Mouse (Mus musculus) embryonic stem cell, embryonic (primary cell): ENCODE results near the gene Zfp664.

Source experiments
- CTCF ChIA-PET, 4 experiments: fragments of 300-600 bp in 2 of 4; fragments of 350-600 bp in 2 of 4; sonication (Branson Sonifier 250); formaldehyde crosslinking; loops; one replicate each; lab custom pipeline; 2022; ENCODE audit warnings: inconsistent platforms in 2 of 4; lab: Charles Lee
- POLR2A ChIA-PET, 4 experiments: fragments of 300-600 bp in 2 of 4; fragments of 350-600 bp in 2 of 4; sonication (Branson Sonifier 250); formaldehyde crosslinking; loops; one replicate each; lab custom pipeline; 2022; ENCODE audit warnings: antibody characterized with exemption in 4 of 4, inconsistent platforms in 1 of 4; lab: Charles Lee

Gene Zfp664

GRCm38 (mm10) chr5:124900738-124901490, 38.4 kb downstream of the Zfp664 start:
- CTCF ChIA-PET = interaction anchor here (0.6 to 8.0 kb wide), 31 partner anchors 8 to 379 kb away, joined by 3 to 122 read pairs (median 5); partner anchors contain the start of gene Rflna (in 1 of the 4)
- POLR2A ChIA-PET = interaction anchor here in 2 of 4 experiments (0.9 to 1.5 kb wide), 2 partner anchors 8 to 114 kb away, joined by 3 to 4 read pairs; no protein-coding TSS in a partner anchor

- POLR2A ChIA-PET = interaction anchor here in 1 of 4 experiments (0.7 to 1.5 kb wide), 3 partner anchors 32 to 388 kb away, joined by 3 to 4 read pairs (median 3); no protein-coding TSS in a partner anchor
- CTCF ChIA-PET = interaction anchor here in 3 of 4 experiments (0.7 to 8.0 kb wide), 8 partner anchors 9 to 376 kb away, joined by 3 to 122 read pairs (median 4); no protein-coding TSS in a partner anchor
These were observed 39.2 kb downstream of the Zfp664 start for GRCm38 (mm10) chr5:124901675-124902074.

GRCm38 (mm10) chr5:124902195-124902594, 39.7 kb downstream of the Zfp664 start:
- ChIA-PET POLR2A (interaction anchor here in 1 of 4 experiments (0.7 to 1.5 kb wide), 3 partner anchors 31 to 388 kb away, joined by 3 to 4 read pairs (median 3); no protein-coding TSS in a partner anchor), CTCF (interaction anchor here (0.5 to 8.0 kb wide), 9 partner anchors 29 to 471 kb away, joined by 3 to 122 read pairs (median 3); no protein-coding TSS in a partner anchor)

- ChIA-PET POLR2A (interaction anchor here in 1 of 4 experiments (0.7 to 0.8 kb wide), 2 partner anchors 41 to 1338 kb away, joined by 3 read pairs; no protein-coding TSS in a partner anchor), CTCF (interaction anchor here in 2 of 4 experiments (0.6 to 6.3 kb wide), 3 partner anchors 26 to 365 kb away, joined by 3 to 130 read pairs (median 7); no protein-coding TSS in a partner anchor)
These were observed 41.4 kb downstream of the Zfp664 start for GRCm38 (mm10) chr5:124903852-124904251.

- POLR2A ChIA-PET = interaction anchor here (0.6 to 1.2 kb wide), 5 partner anchors 105 to 367 kb away, joined by 3 to 5 read pairs (median 3); no protein-coding TSS in a partner anchor
- CTCF ChIA-PET = interaction anchor here (0.5 to 6.3 kb wide), 23 partner anchors 15 to 1407 kb away, joined by 3 to 130 read pairs (median 3); no protein-coding TSS in a partner anchor
These were observed 44.4 kb downstream of the Zfp664 start for GRCm38 (mm10) chr5:124906890-124907289.

GRCm38 (mm10) chr5:124908860-124909259, 46.4 kb downstream of the Zfp664 start:
- POLR2A ChIA-PET = interaction anchor here in 3 of 4 experiments (0.5 to 1.2 kb wide), 5 partner anchors 8 to 423 kb away, joined by 3 to 4 read pairs (median 3); no protein-coding TSS in a partner anchor
- CTCF ChIA-PET = interaction anchor here (0.5 to 6.3 kb wide), 63 partner anchors 8 to 460 kb away, joined by 3 to 130 read pairs (median 4); partner anchors contain the start of gene Rflna (in 1 of the 4)

- ChIA-PET POLR2A (interaction anchor here (0.6 to 2.7 kb wide), 8 partner anchors 11 to 533 kb away, joined by 3 to 16 read pairs (median 5); no protein-coding TSS in a partner anchor), CTCF (interaction anchor here in 3 of 4 experiments (0.6 to 2.3 kb wide), 14 partner anchors 11 to 627 kb away, joined by 3 to 10 read pairs (median 4); no protein-coding TSS in a partner anchor)
These were observed 49.8 kb downstream of the Zfp664 start for GRCm38 (mm10) chr5:124912276-124912675.

- CTCF ChIA-PET = interaction anchor here (0.6 to 2.3 kb wide), 14 partner anchors 10 to 626 kb away, joined by 3 to 10 read pairs (median 4); no protein-coding TSS in a partner anchor
- POLR2A ChIA-PET = interaction anchor here in 3 of 4 experiments (0.5 to 2.7 kb wide), 7 partner anchors 10 to 428 kb away, joined by 3 to 16 read pairs (median 5); partner anchors contain the start of gene Scarb1 (in 1 of the 3)
These were observed 50.7 kb downstream of the Zfp664 start for GRCm38 (mm10) chr5:124912946-124913933.

- CTCF ChIA-PET = interaction anchor here in 1 of 4 experiments (1.6 kb wide), 1 partner anchor 11 kb away, joined by 5 read pairs; no protein-coding TSS in a partner anchor
- POLR2A ChIA-PET = interaction anchor here in 1 of 4 experiments (0.9 kb wide), 1 partner anchor 19 kb away, joined by 3 read pairs; no protein-coding TSS in a partner anchor
These were observed 57.3 kb downstream of the Zfp664 start for GRCm38 (mm10) chr5:124919798-124920197.

- POLR2A ChIA-PET = interaction anchor here in 2 of 4 experiments (0.5 to 0.6 kb wide), 2 partner anchors 22 to 23 kb away, joined by 3 read pairs; no protein-coding TSS in a partner anchor
- CTCF ChIA-PET = no interaction called here
These were observed 58.9 kb downstream of the Zfp664 start for GRCm38 (mm10) chr5:124921410-124921809.

GRCm38 (mm10) chr5:124922356-124923352, 60.2 kb downstream of the Zfp664 start:
- ChIA-PET POLR2A (interaction anchor here in 3 of 4 experiments (0.9 to 3.0 kb wide), 5 partner anchors 9 to 357 kb away, joined by 3 to 16 read pairs (median 3); no protein-coding TSS in a partner anchor), CTCF (interaction anchor here (0.6 to 2.1 kb wide), 19 partner anchors 9 to 558 kb away, joined by 3 to 11 read pairs (median 4); no protein-coding TSS in a partner anchor)

- ChIA-PET POLR2A (interaction anchor here in 1 of 4 experiments (0.5 kb wide), 1 partner anchor 378 kb away, joined by 3 read pairs; no protein-coding TSS in a partner anchor), CTCF (interaction anchor here in 2 of 4 experiments (1.0 to 3.6 kb wide), 7 partner anchors 14 to 578 kb away, joined by 3 to 11 read pairs (median 5); no protein-coding TSS in a partner anchor)
These were observed 67.0 kb downstream of the Zfp664 start for GRCm38 (mm10) chr5:124929425-124930054.

- CTCF ChIA-PET = interaction anchor here in 3 of 4 experiments (0.7 to 3.6 kb wide), 11 partner anchors 14 to 1317 kb away, joined by 3 to 11 read pairs (median 4); no protein-coding TSS in a partner anchor
- POLR2A ChIA-PET = interaction anchor here in 1 of 4 experiments (0.5 kb wide), 1 partner anchor 379 kb away, joined by 3 read pairs; no protein-coding TSS in a partner anchor
These were observed 67.6 kb downstream of the Zfp664 start for GRCm38 (mm10) chr5:124930055-124930439.

- ChIA-PET CTCF (interaction anchor here (0.6 to 3.6 kb wide), 18 partner anchors 13 to 1317 kb away, joined by 3 to 11 read pairs (median 4); partner anchors contain the start of gene Rflna (in 1 of the 4)), POLR2A (no interaction called here)
These were observed 68.1 kb downstream of the Zfp664 start for GRCm38 (mm10) chr5:124930603-124931002.

GRCm38 (mm10) chr5:124931076-124931475, 68.6 kb downstream of the Zfp664 start:
- CTCF ChIA-PET = interaction anchor here (0.6 to 3.6 kb wide), 17 partner anchors 13 to 1318 kb away, joined by 3 to 11 read pairs (median 3); partner anchors contain the start of gene Rflna (in 1 of the 4)
- POLR2A ChIA-PET = interaction anchor here in 1 of 4 experiments (0.6 kb wide), 1 partner anchor 72 kb away, joined by 3 read pairs; the partner anchor contains the start of gene Rflna
